Mouse (Mus musculus) spleen, adult 2 months (tissue): ENCODE data around the gene Map3k1. TPM values are rescaled to one million over a fixed set of nuclear protein-coding genes. Genes with fewer than 3 reads are reported as not detected.

ENCODE experiments used
- DNase-seq, 2 experiments: peaks; one replicate each; pipeline versions ENCODE4 v3.0.0 to v3.0.0-alpha.2; 2012 to 2021; ENCODE audit warnings: low spot score in 2 of 2, low read depth in 1 of 2
- H3K27ac ChIP-seq: fragments of 200-500 bp; 2 replicates; pipeline ENCODE4 v1.5.1; 2012; ENCODE audit warnings: low read length, inconsistent platforms; ENCODE audit not compliant: insufficient read depth
- H3K27me3 ChIP-seq: fragments of 200-500 bp; 2 replicates; pipeline ENCODE4 v1.6.1; 2012; ENCODE audit warnings: mild to moderate bottlenecking, moderate library complexity, low read length, inconsistent platforms; ENCODE audit not compliant: control insufficient read depth, insufficient read depth
- H3K36me3 ChIP-seq: fragments of 200-500 bp; 2 replicates; pipeline ENCODE4 v1.6.1; 2012; ENCODE audit warnings: mild to moderate bottlenecking, low read length, inconsistent platforms; ENCODE audit not compliant: control insufficient read depth, insufficient read depth
- H3K4me1 ChIP-seq: fragments of 200-500 bp; 2 replicates; pipeline ENCODE4 v1.6.1; 2011; ENCODE audit warnings: inconsistent platforms; ENCODE audit not compliant: control insufficient read depth, insufficient read depth, insufficient read length
- H3K4me3 ChIP-seq: fragments of 200-500 bp; 2 replicates; pipeline ENCODE4 v1.5.1; 2011; ENCODE audit warnings: mild to moderate bottlenecking, inconsistent platforms; ENCODE audit not compliant: insufficient read depth, insufficient read length; ENCODE audit errors: extremely low read depth
- CTCF ChIP-seq: fragments of 200-500 bp; IDR thresholded peaks from 2 replicates; pipeline ENCODE4 v1.5.1; 2011; ENCODE audit warnings: mild to moderate bottlenecking, inconsistent platforms; ENCODE audit not compliant: insufficient read depth, insufficient read length, insufficient replicate concordance; ENCODE audit errors: extremely low read depth
- POLR2A ChIP-seq: fragments of 200-500 bp; IDR thresholded peaks from 2 replicates; pipeline ENCODE4 v1.6.1; 2011; ENCODE audit warnings: low read depth, low read length, inconsistent platforms
- WGBS: fragments of 180-500 bp; shearing (Covaris S2); methylation state at CpG from one replicate; pipeline ENCODE4 v1.1.7; 2018; 5-methylcytosine and 5-hydroxymethylcytosine counted together
- polyA plus RNA-seq: library from polyadenylated mRNA; depleted of rRNA; stranded (reverse); fragments of >200 nt; gene quantifications from 2 replicates; pipeline ENCODE4 v1.2.3, GENCODE M21; 2012

Map3k1 gene
- polyA plus RNA-seq, 1 experiment, result 45.1 TPM

DNA sequence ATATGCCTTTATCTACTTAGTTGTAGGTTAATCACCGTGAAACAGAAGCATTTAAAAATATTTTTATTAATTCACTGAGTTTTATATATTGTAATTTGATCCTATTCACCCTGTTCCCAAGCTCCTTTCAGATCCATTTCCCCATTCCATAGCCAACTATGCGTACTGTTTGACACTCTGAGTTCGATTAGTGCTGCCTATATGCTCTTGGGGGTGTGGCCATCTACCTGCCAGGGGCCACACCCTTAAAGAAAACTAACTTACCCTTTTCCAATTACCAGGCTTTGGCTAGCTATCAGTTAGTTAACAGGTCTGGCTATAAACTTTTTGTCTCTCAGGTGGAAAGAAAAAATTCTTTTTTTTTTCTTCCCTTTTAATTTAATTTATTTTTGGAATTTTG is 35.5 kb upstream of the Map3k1 start:
- peaks cover 2% of the 10 kb centered on the region; the same call in 1 of the 2 replicates for H3K4me1 ChIP-seq
- no peak for TF ChIP-seq POLR2A
- no peak for TF ChIP-seq CTCF
- no peaks in the 10 kb centered on the region for H3K36me3 ChIP-seq
- no peak for DNase-seq
- no peak overlapping the region for H3K27ac ChIP-seq
- H3K4me3 ChIP-seq, result no peak overlapping the region
- H3K27me3 ChIP-seq, result no peaks in the 10 kb centered on the region
- WGBS, result 93% methylated on average over 3 of the region's 3 CpGs

DNA sequence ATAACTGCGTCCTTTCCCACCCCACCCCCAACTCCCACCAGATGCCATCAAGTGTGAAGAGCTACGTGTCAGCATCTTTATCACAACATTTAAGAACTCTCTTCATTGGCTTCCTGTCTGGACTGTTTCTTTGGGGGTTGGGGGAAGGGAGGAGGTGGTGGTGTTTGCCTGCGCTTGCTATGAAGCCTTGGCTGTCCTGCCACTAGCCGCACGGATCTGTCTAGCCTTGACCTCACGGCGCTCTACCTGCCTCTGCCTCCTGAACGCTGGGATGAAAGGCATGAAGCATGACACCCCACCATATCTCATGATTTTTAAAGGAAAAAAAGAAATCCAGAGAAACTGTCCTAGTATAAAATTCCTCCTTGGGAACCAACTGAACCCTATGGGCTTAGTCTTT is 27.0 kb upstream of the Map3k1 start:
- Histone ChIP-seq H3K27me3 (no peaks in the 10 kb centered on the region), H3K36me3 (no peaks in the 10 kb centered on the region), H3K4me3 (no peak overlapping the region), H3K27ac (no peak overlapping the region), H3K4me1 (no peaks in the 10 kb centered on the region; the same call in 1 of the 2 replicates)
- TF ChIP-seq CTCF (no peak), POLR2A (no peak)
- no peak for DNase-seq
- WGBS, result 82% methylated on average over 8 of the region's 8 CpGs

DNA sequence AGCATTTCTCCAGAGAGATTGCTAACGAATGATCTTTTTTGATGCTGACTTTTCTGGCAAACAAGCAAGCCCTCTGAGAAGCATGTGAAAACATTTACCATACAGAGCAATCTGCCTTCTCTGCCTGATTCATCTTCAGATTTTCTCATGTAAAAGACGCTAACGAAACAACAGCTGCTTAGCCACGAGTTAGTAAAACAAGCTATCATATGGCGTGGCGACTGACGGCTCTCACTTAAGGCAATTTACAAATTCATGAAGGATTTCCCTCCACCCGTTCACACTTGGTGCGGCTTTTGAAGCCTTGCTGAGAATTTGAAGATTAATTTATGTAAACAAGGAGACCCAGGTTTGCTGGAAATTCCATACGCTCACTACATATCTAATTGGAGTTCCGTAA is 25.8 kb upstream of the Map3k1 start:
- no peaks in the 10 kb centered on the region for H3K27me3 ChIP-seq
- H3K27ac ChIP-seq, result no peak overlapping the region
- WGBS, result 89% methylated on average over 11 of the region's 11 CpGs
- no peak overlapping the region for H3K4me3 ChIP-seq
- H3K4me1 ChIP-seq, result peaks cover 7% of the 10 kb centered on the region; the same call in 1 of the 2 replicates
- TF ChIP-seq CTCF, result no peak
- no peak for TF ChIP-seq POLR2A
- DNase-seq, result no peak
- H3K36me3 ChIP-seq, result no peaks in the 10 kb centered on the region

DNA sequence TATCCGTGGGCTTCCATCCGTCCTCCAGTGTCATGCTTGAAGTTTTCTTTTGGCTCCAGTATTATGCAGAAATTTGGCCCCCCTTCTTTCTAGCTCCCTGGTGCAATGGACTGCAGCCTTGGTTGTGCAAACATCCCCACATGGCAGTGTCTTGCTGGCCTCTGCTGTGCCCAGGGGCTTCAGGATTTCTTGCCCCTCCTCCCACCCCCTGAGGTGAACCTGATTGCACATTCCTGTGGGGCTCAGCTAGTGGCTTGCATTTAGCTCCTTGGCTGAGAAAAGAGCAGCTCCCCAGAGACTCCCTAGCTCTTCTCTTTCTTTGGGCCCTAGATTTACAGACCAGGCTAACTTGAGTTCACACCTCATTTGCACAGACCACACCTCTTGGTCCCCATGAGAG is 20.7 kb upstream of the Map3k1 start:
- Histone ChIP-seq H3K4me1 (peaks cover 11% of the 10 kb centered on the region; the same call in 1 of the 2 replicates), H3K27ac (peak overlapping the region; percentile 13; the same call in 1 of the 2 replicates), H3K4me3 (no peak overlapping the region), H3K36me3 (no peaks in the 10 kb centered on the region), H3K27me3 (no peaks in the 10 kb centered on the region)
- WGBS, result 77% methylated on average over 2 of the region's 2 CpGs
- no peak for TF ChIP-seq POLR2A
- DNase-seq, result no peak

DNA sequence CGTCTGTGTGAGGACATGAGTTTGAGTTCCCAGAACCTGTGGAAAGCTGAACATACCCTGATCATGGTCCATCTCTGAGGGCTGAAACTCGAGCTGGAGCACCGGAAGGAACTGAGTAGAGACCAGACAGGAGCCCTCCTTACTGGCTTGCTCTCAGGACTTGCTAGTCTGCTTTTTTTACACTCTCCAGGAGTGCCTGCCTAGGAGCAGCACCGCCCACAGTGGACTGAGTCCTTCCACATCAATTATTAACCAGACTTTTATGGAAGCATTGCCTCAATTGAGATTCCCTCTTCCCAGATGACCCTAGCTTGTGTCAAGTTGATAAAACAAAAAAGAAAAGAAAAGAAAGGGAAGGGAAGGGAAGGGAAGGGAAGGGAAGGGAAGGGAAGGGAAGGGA is 18.7 kb upstream of the Map3k1 start:
- H3K36me3 ChIP-seq, result no peaks in the 10 kb centered on the region
- no peaks in the 10 kb centered on the region for H3K27me3 ChIP-seq
- no peak overlapping the region for H3K4me3 ChIP-seq
- DNase-seq, result no peak
- TF ChIP-seq POLR2A (no peak), CTCF (no peak)
- 89% methylated on average over 4 of the region's 4 CpGs for WGBS
- H3K27ac ChIP-seq, result no peak overlapping the region
- peaks cover 21% of the 10 kb centered on the region; the same call in 1 of the 2 replicates for H3K4me1 ChIP-seq

DNA sequence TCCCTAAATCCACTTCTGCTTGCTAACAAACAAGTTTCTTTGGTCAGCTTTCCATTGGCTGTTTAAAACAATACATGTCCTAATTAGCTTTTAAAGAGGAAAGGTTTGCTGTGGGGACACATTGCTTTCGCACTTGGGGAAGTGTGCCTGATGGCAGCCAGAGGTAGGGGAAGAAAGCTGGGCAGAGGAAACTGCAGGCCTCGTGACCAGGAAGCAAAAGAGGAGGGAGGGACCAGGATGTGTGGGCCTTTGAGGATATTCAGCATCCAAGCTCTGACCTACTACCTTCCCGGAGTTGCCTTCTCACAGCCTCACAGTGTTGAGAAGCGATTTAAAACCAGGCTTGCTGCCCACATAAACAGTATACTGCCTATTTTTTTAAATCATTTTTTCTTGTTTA is 15.4 kb upstream of the Map3k1 start:
- Histone ChIP-seq H3K27me3 (no peaks in the 10 kb centered on the region), H3K36me3 (no peaks in the 10 kb centered on the region), H3K27ac (no peak overlapping the region), H3K4me1 (peaks cover 25% of the 10 kb centered on the region; the same call in 1 of the 2 replicates), H3K4me3 (no peak overlapping the region)
- 69% methylated on average over 4 of the region's 4 CpGs for WGBS
- DNase-seq, result no peak
- no peak for TF ChIP-seq POLR2A
- TF ChIP-seq CTCF, result no peak

DNA sequence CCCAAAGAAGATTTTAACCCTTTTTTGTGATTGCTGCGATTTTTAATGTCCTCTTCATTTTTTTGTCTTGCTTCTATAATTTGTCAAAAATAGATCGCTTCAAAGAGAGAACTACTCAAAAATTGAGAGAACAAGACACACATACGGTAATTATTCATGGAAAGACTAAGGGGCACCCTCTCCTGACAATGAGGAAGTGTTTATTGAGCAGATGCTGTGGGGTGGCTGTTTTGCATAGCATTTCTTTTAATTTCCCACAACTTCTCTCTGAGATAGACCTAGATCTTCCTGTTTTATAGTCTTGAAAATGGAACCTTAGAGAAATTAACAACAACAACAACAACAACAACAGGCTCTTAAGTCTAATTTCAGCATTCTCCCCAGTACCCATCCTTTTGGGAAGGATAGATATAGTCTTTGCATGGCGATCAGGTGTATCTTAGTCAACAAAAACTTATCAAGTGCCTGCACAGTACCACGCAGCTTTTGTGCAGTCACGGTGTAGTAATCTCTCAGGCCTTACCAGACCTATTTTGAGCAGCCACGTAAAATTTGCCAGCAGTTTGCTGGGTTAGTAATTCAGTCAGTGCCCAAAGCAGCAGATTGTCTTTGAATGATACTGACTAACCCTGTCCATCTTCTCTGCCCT is 13.1 kb upstream of the Map3k1 start:
- Histone ChIP-seq H3K27ac (peak overlapping the region; percentile 92), H3K4me3 (no peak overlapping the region), H3K27me3 (no peaks in the 10 kb centered on the region), H3K4me1 (peaks cover 25% of the 10 kb centered on the region; the same call in 1 of the 2 replicates), H3K36me3 (no peaks in the 10 kb centered on the region)
- no peak for DNase-seq
- WGBS, result 35% methylated on average over 7 of the region's 7 CpGs
- TF ChIP-seq CTCF, result no peak
- no peak for TF ChIP-seq POLR2A
